Mouse (Mus musculus) MEL (cell line): ENCODE measurements around the gene Crlf3. TPM values are rescaled to one million over a fixed set of nuclear protein-coding genes. Genes with fewer than 3 reads are reported as not detected.

Source experiments
- DNase-seq: peaks from one replicate; pipeline ENCODE4 v3.0.0; 2011; ENCODE audit warnings: low read depth, low spot score
- H3K27ac ChIP-seq: 2 replicates; pipeline ENCODE4 v1.5.1; 2012; ENCODE audit warnings: low read depth, mild to moderate bottlenecking, control low read depth, low read length, moderate library complexity; ENCODE audit not compliant: control insufficient read depth
- H3K27me3 ChIP-seq, 2 experiments: fragments of 150-350 bp in 1 of 2; sonication (generic) in 1 of 2; 2 replicates each; pipeline ENCODE4 v1.6.1; 2012; ENCODE audit warnings: low read length in 2 of 2, mild to moderate bottlenecking in 2 of 2, improper control_type of control experiment in 1 of 2, moderate library complexity in 1 of 2; ENCODE audit not compliant: insufficient read depth in 2 of 2, control insufficient read depth in 1 of 2
- H3K36me3 ChIP-seq, 2 experiments: 2 replicates each; pipeline ENCODE4 v1.6.1; 2012 to 2014; ENCODE audit warnings: low read length in 2 of 2, improper control_type of control experiment in 1 of 2, inconsistent platforms in 1 of 2, mild to moderate bottlenecking in 1 of 2; ENCODE audit not compliant: insufficient read depth in 2 of 2, control insufficient read depth in 1 of 2
- H3K4me1 ChIP-seq, 2 experiments: fragments of 150-350 bp in 1 of 2; sonication (generic) in 1 of 2; 2 replicates each; pipeline ENCODE4 v1.6.1; 2012; ENCODE audit warnings: low read length in 2 of 2, improper control_type of control experiment in 1 of 2, mild to moderate bottlenecking in 1 of 2; ENCODE audit not compliant: insufficient read depth in 2 of 2, control insufficient read depth in 1 of 2
- H3K4me3 ChIP-seq, 2 experiments: fragments of 150-350 bp in 1 of 2; sonication (generic) in 1 of 2; 2 replicates each; pipeline ENCODE4 v1.5.1; 2012; ENCODE audit warnings: low read depth in 2 of 2, low read length in 2 of 2, mild to moderate bottlenecking in 2 of 2, moderate library complexity in 2 of 2, control low read depth in 1 of 2, improper control_type of control experiment in 1 of 2; ENCODE audit not compliant: control insufficient read depth in 1 of 2, insufficient read depth in 1 of 2
- H3K79me2 ChIP-seq: 2 replicates; pipeline ENCODE4 v1.6.1; 2012; ENCODE audit warnings: mild to moderate bottlenecking, low read length, moderate library complexity; ENCODE audit not compliant: control insufficient read depth, poor library complexity, insufficient read depth
- H3K9ac ChIP-seq: 2 replicates; pipeline ENCODE4 v1.6.1; 2012; ENCODE audit warnings: low read depth, mild to moderate bottlenecking, control low read depth, low read length, moderate library complexity; ENCODE audit not compliant: control insufficient read depth, poor library complexity, severe bottlenecking
- H3K9me3 ChIP-seq: fragments of 150-350 bp; sonication (generic); replicated peaks from 2 replicates; pipeline ENCODE4 v1.6.1; 2012; ENCODE audit warnings: mild to moderate bottlenecking, low read length, improper control_type of control experiment, moderate library complexity; ENCODE audit not compliant: insufficient read depth
- CHD1 ChIP-seq: IDR thresholded peaks from 2 replicates; pipeline ENCODE4 v1.6.1; 2012; ENCODE audit warnings: low read depth, mild to moderate bottlenecking, inconsistent platforms, low read length, improper control_type of control experiment
- CHD2 ChIP-seq: IDR thresholded peaks from 2 replicates; pipeline ENCODE4 v1.6.1; 2011; ENCODE audit warnings: low read length, improper control_type of control experiment
- CTCF ChIP-seq, 3 experiments: IDR thresholded peaks in 2 of 3; conservative IDR thresholded peaks in 1 of 3; 2 replicates each; pipeline ENCODE4 v1.5.1; 2011 to 2012; ENCODE audit warnings: low read length in 3 of 3, low read depth in 2 of 3, mild to moderate bottlenecking in 2 of 3, improper control_type of control experiment in 1 of 3, inconsistent platforms in 1 of 3, mixed read lengths in 1 of 3, moderate library complexity in 1 of 3; ENCODE audit not compliant: control insufficient read depth in 1 of 3, insufficient read depth in 1 of 3, poor library complexity in 1 of 3, severe bottlenecking in 1 of 3
- E2F4 ChIP-seq: IDR thresholded peaks from 2 replicates; pipeline ENCODE4 v1.6.1; 2011; ENCODE audit warnings: low read depth, low read length, improper control_type of control experiment, borderline replicate concordance
- ELF1 ChIP-seq: IDR thresholded peaks from 2 replicates; pipeline ENCODE4 v1.6.1; 2014; ENCODE audit warnings: low read depth, mild to moderate bottlenecking, inconsistent platforms, low read length, improper control_type of control experiment, moderate library complexity
- EP300 ChIP-seq, 2 experiments: IDR thresholded peaks; 2 replicates each; pipeline ENCODE4 v1.6.1; 2011; ENCODE audit warnings: improper control_type of control experiment in 2 of 2, low read length in 2 of 2, low read depth in 1 of 2, mild to moderate bottlenecking in 1 of 2
- ETS1 ChIP-seq: IDR thresholded peaks from 2 replicates; pipeline ENCODE4 v1.6.1; 2012; ENCODE audit warnings: low read depth, mild to moderate bottlenecking, inconsistent platforms, low read length, improper control_type of control experiment, moderate library complexity
- GABPA ChIP-seq: IDR thresholded peaks from 2 replicates; pipeline ENCODE4 v1.6.1; 2012; ENCODE audit warnings: low read depth, mild to moderate bottlenecking, inconsistent platforms, low read length, improper control_type of control experiment, moderate library complexity
- GATA1 ChIP-seq: IDR thresholded peaks from 2 replicates; pipeline ENCODE4 v1.6.1; 2011; ENCODE audit warnings: low read depth, low read length, improper control_type of control experiment
- HCFC1 ChIP-seq: IDR thresholded peaks from 2 replicates; pipeline ENCODE4 v1.6.1; 2012; ENCODE audit warnings: low read depth, mild to moderate bottlenecking, inconsistent platforms, low read length, improper control_type of control experiment, moderate library complexity
- JUND ChIP-seq: IDR thresholded peaks from 2 replicates; pipeline ENCODE4 v1.6.1; 2011; ENCODE audit warnings: low read depth, mild to moderate bottlenecking, improper control_type of control experiment, low read length
- KAT2A ChIP-seq: conservative IDR thresholded peaks from 2 replicates; pipeline ENCODE4 v1.6.1; 2012; ENCODE audit warnings: low read depth, low read length, improper control_type of control experiment, inconsistent platforms
- MAFK ChIP-seq: IDR thresholded peaks from 2 replicates; pipeline ENCODE4 v1.6.1; 2011; ENCODE audit warnings: low read depth, mild to moderate bottlenecking, low read length, improper control_type of control experiment, borderline replicate concordance
- MAX ChIP-seq: IDR thresholded peaks from 2 replicates; pipeline ENCODE4 v1.6.1; 2011; ENCODE audit warnings: low read length, improper control_type of control experiment
- MEF2A ChIP-seq: IDR thresholded peaks from 2 replicates; pipeline ENCODE4 v1.6.1; 2014; ENCODE audit warnings: low read depth, mild to moderate bottlenecking, inconsistent platforms, low read length, improper control_type of control experiment; ENCODE audit not compliant: poor library complexity, insufficient replicate concordance, severe bottlenecking; ENCODE audit errors: extremely low read depth
- MYB ChIP-seq: IDR thresholded peaks from 2 replicates; pipeline ENCODE4 v1.6.1; 2011; ENCODE audit warnings: mild to moderate bottlenecking, low read depth, low read length, improper control_type of control experiment
- MYC ChIP-seq: IDR thresholded peaks from 2 replicates; pipeline ENCODE4 v1.6.1; 2011; ENCODE audit warnings: low read depth, mild to moderate bottlenecking, low read length, improper control_type of control experiment, moderate library complexity
- NELFE ChIP-seq: IDR thresholded peaks from 2 replicates; pipeline ENCODE4 v1.6.1; 2011; ENCODE audit warnings: low read depth, low read length, improper control_type of control experiment
- NRF1 ChIP-seq: IDR thresholded peaks from 2 replicates; pipeline ENCODE4 v1.6.1; 2014; ENCODE audit warnings: low read depth, mild to moderate bottlenecking, inconsistent platforms, low read length, improper control_type of control experiment, moderate library complexity; ENCODE audit not compliant: poor library complexity, insufficient read depth, severe bottlenecking
- POLR2A ChIP-seq, 2 experiments: IDR thresholded peaks; 2 replicates each; pipeline ENCODE4 v1.6.1; 2011 to 2012; ENCODE audit warnings: low read length in 2 of 2, mild to moderate bottlenecking in 2 of 2, control low read depth in 1 of 2, improper control_type of control experiment in 1 of 2, low read depth in 1 of 2, moderate library complexity in 1 of 2; ENCODE audit not compliant: control insufficient read depth in 1 of 2, insufficient read depth in 1 of 2, poor library complexity in 1 of 2
- POLR2AphosphoS2 ChIP-seq: IDR thresholded peaks from 2 replicates; pipeline ENCODE4 v1.6.1; 2011; ENCODE audit warnings: low read length, improper control_type of control experiment
- RAD21 ChIP-seq: IDR thresholded peaks from 2 replicates; pipeline ENCODE4 v1.6.1; 2011; ENCODE audit warnings: mild to moderate bottlenecking, low read depth, low read length, improper control_type of control experiment
- RCOR1 ChIP-seq: IDR thresholded peaks from 2 replicates; pipeline ENCODE4 v1.6.1; 2012; ENCODE audit warnings: low read depth, mild to moderate bottlenecking, inconsistent platforms, low read length, improper control_type of control experiment
- SIN3A ChIP-seq: IDR thresholded peaks from 2 replicates; pipeline ENCODE4 v1.6.1; 2012; ENCODE audit warnings: low read length, improper control_type of control experiment, inconsistent platforms
- SMC3 ChIP-seq: IDR thresholded peaks from 2 replicates; pipeline ENCODE4 v1.6.1; 2011; ENCODE audit warnings: low read depth, low read length, improper control_type of control experiment
- TCF12 ChIP-seq: IDR thresholded peaks from 2 replicates; pipeline ENCODE4 v1.6.1; 2014; ENCODE audit warnings: low read depth, mild to moderate bottlenecking, inconsistent platforms, low read length, improper control_type of control experiment, moderate library complexity
- UBTF ChIP-seq: IDR thresholded peaks from 2 replicates; pipeline ENCODE4 v1.6.1; 2012; ENCODE audit warnings: low read depth, mild to moderate bottlenecking, inconsistent platforms, low read length, improper control_type of control experiment, moderate library complexity, borderline replicate concordance; ENCODE audit not compliant: insufficient read depth
- USF1 ChIP-seq: IDR thresholded peaks from 2 replicates; pipeline ENCODE4 v1.6.1; 2014; ENCODE audit warnings: low read depth, mild to moderate bottlenecking, inconsistent platforms, low read length, improper control_type of control experiment, moderate library complexity
- USF2 ChIP-seq, 2 experiments: IDR thresholded peaks; 2 replicates each; pipeline ENCODE4 v1.6.1; 2011 to 2012; ENCODE audit warnings: improper control_type of control experiment in 2 of 2, low read length in 2 of 2, borderline replicate concordance in 1 of 2, inconsistent platforms in 1 of 2, low read depth in 1 of 2, mild to moderate bottlenecking in 1 of 2; ENCODE audit not compliant: insufficient read depth in 1 of 2
- ZC3H11A ChIP-seq: IDR thresholded peaks from 2 replicates; pipeline ENCODE4 v1.6.1; 2012; ENCODE audit warnings: low read depth, mild to moderate bottlenecking, inconsistent platforms, low read length, improper control_type of control experiment
- ZKSCAN1 ChIP-seq: IDR thresholded peaks from 2 replicates; pipeline ENCODE4 v1.6.1; 2012; ENCODE audit warnings: low read depth, mild to moderate bottlenecking, inconsistent platforms, low read length, improper control_type of control experiment, moderate library complexity
- ZNF384 ChIP-seq: IDR thresholded peaks from 2 replicates; pipeline ENCODE4 v1.6.1; 2012; ENCODE audit warnings: low read depth, mild to moderate bottlenecking, inconsistent platforms, low read length, improper control_type of control experiment
- polyA plus RNA-seq, 2 experiments: library from polyadenylated mRNA; stranded (reverse) in 1 of 2; unstranded in 1 of 2; fragments of >175 nt in 1 of 2; fragments of >200 nt in 1 of 2; gene quantifications; 2 replicates each; pipeline versions ENCODE4 v1.2.1 to v1.2.4; 2012; ENCODE audit warnings: low replicate concordance in 2 of 2, low read depth in 1 of 2; ENCODE audit not compliant: insufficient read length in 2 of 2, insufficient read depth in 1 of 2, missing spikeins in 1 of 2
- total RNA-seq: library from RNA; depleted of rRNA; stranded (reverse); fragments of 300-350 nt; gene quantifications from 2 replicates; pipeline ENCODE4 v1.2.3, GENCODE M21; 2012

Gene Crlf3
- total and polyA plus RNA-seq, 3 experiments = 71.7 to 107 TPM; not detected in 1

GRCm38 (mm10) chr11:80089817-80090214 is 9.0 kb upstream of the Crlf3 start (continued):
- TF ChIP-seq MEF2A = no peak
- no peak for TF ChIP-seq JUND
- TF ChIP-seq ZC3H11A = no peak
- no peak for TF ChIP-seq NELFE
- no peak for TF ChIP-seq HCFC1
- TF ChIP-seq ELF1 = no peak
- TF ChIP-seq EP300 (IDR thresholded peaks at IDR 0.05; ENCODE audit: low read depth in 1 of 2, low read length in 2 of 2) = no peak
- no peak for TF ChIP-seq NRF1
- TF ChIP-seq E2F4 = 0 out of 2 replicates have a peak, but pooled peaks have one; percentile 46
- no peak; the same call in 1 of the 2 replicates for TF ChIP-seq MAX
- TF ChIP-seq CHD1 = peak; percentile 88
- no peak for TF ChIP-seq USF2 (IDR thresholded peaks at IDR 0.05; ENCODE audit: borderline replicate concordance in 1 of 2, insufficient read depth in 1 of 2, low read depth in 1 of 2, low read length in 2 of 2)
- no peak for TF ChIP-seq GATA1
- no peak; the same call in 1 of the 2 replicates for TF ChIP-seq SIN3A
- TF ChIP-seq MAFK = no peak
- no peak for TF ChIP-seq TCF12

- Histone ChIP-seq H3K9ac (peak within 1 kb of the TSS; percentile 96), H3K79me2 (peaks cover 33% of the 10 kb centered on the region), H3K36me3 (peaks cover 2 to 42% of the 10 kb centered on the region in 2 experiments), H3K4me1 (peaks cover 19 to 21% of the 10 kb centered on the region in 2 experiments), H3K27me3 (no peaks in the 10 kb centered on the region), H3K9me3 (no peaks in the 10 kb centered on the region), H3K27ac (peak within 1 kb of the TSS; percentile 86), H3K4me3 (peak within 1 kb of the TSS; percentile 93 to 95)
- DNase-seq = peak; percentile 97
- TF ChIP-seq ETS1 (peak; percentile 31; the same call in 1 of the 2 replicates), SMC3 (no peak), UBTF (0 out of 2 replicates have a peak, but pooled peaks have one; percentile 69), CHD1 (no peak), MYB (no peak), POLR2A (IDR thresholded peaks at IDR 0.05; ENCODE audit: control insufficient read depth in 1 of 2, insufficient read depth in 1 of 2, low read depth in 1 of 2, low read length in 2 of 2, poor library complexity in 1 of 2) (peak; percentile 41 to 82; a peak in 3 of 4 replicates), CHD2 (no peak), ZNF384 (0 out of 2 replicates have a peak, but pooled peaks have one; percentile 9), GABPA (no peak), POLR2AphosphoS2 (0 out of 2 replicates have a peak, but pooled peaks have one; percentile 50), ZKSCAN1 (no peak), E2F4 (peak; percentile 99), RCOR1 (no peak), KAT2A (peak; percentile 71; the same call in 1 of the 2 replicates), CTCF (IDR thresholded peaks at IDR 0.05 in 2 of 3, conservative IDR thresholded peaks at IDR 0.05 in 1 of 3; ENCODE audit: control insufficient read depth in 1 of 3, insufficient read depth in 1 of 3, low read depth in 2 of 3, low read length in 3 of 3, poor library complexity in 1 of 3, severe bottlenecking in 1 of 3) (no peak), MYC (peak; percentile 42; the same call in 1 of the 2 replicates), USF1 (no peak), GATA1 (peak; percentile 74), SIN3A (peak; percentile 91), NRF1 (peak; percentile 73), RAD21 (no peak), EP300 (IDR thresholded peaks at IDR 0.05; ENCODE audit: low read depth in 1 of 2, low read length in 2 of 2) (no peak; a peak in 1 of 4 replicates), HCFC1 (peak; percentile 92), USF2 (IDR thresholded peaks at IDR 0.05; ENCODE audit: borderline replicate concordance in 1 of 2, insufficient read depth in 1 of 2, low read depth in 1 of 2, low read length in 2 of 2) (no peak)
Measured at GRCm38 (mm10) chr11:80088917-80089816, 8.4 kb upstream of the Crlf3 start, which contains the start of gene Atad5. Gene Atad5, plus strand, starts transcription at chr11:80089400.
